Mouse (Mus musculus): ENCODE data around the gene 1700001P01Rik. TPM values are rescaled to one million over a fixed set of nuclear protein-coding genes. Genes with fewer than 3 reads are reported as not detected.

The 1700001P01Rik gene
- polyA plus RNA-seq, 2 experiments: 0.08 TPM; not detected in 1

- H3K4me1 ChIP-seq (replicated peaks; ENCODE audit: control insufficient read depth in 2 of 2, insufficient read depth in 2 of 2, low read length in 1 of 2): peaks cover 11 to 39% of the 10 kb centered on the region in 2 experiments
These were observed 45.8 kb upstream of the 1700001P01Rik start for GRCm38 (mm10) chr11:97821401-97822064.

GRCm38 (mm10) chr11:97820840-97821239, 45.1 kb upstream of the 1700001P01Rik start:
- ATAC-seq (ENCODE audit: insufficient read depth): peak; percentile 51; the same call in 1 of the 2 replicates
- no peaks in the 10 kb centered on the region for H3K9me3 ChIP-seq (ENCODE audit: control insufficient read depth, low read length)
- peaks cover 11 to 39% of the 10 kb centered on the region in 2 experiments for H3K4me1 ChIP-seq (replicated peaks; ENCODE audit: control insufficient read depth in 2 of 2, insufficient read depth in 2 of 2, low read length in 1 of 2)
- no peak for TF ChIP-seq CTCF (IDR thresholded peaks at IDR 0.05; ENCODE audit: low read depth)
- TF ChIP-seq EP300 (IDR thresholded peaks at IDR 0.05; ENCODE audit: low read depth): no peak
- no peak overlapping the region for H3K27ac ChIP-seq
- no peaks in the 10 kb centered on the region for H3K36me3 ChIP-seq (replicated peaks; ENCODE audit: control insufficient read depth, insufficient read depth, low read depth)
- no peaks in the 10 kb centered on the region for H3K27me3 ChIP-seq (ENCODE audit: control insufficient read depth, insufficient read depth, low read length)
- H3K4me2 ChIP-seq (ENCODE audit: low read depth): no peak overlapping the region
- H3K9ac ChIP-seq (replicated peaks): no peak overlapping the region
- 48% methylated on average over 4 of the region's 4 CpGs for WGBS (ENCODE audit: insufficient replicate concordance)
- no peak overlapping the region for H3K4me3 ChIP-seq (ENCODE audit: insufficient read depth in 1 of 2, low read depth in 2 of 2, low read length in 2 of 2)
- no peak for DNase-seq (ENCODE audit: low read depth in 3 of 3, low spot score in 3 of 3)

More at GRCm38 (mm10) chr11:97821401-97822064, 45.8 kb upstream of the 1700001P01Rik start:
- H3K27ac ChIP-seq: no peak overlapping the region
- H3K4me3 ChIP-seq (ENCODE audit: insufficient read depth in 1 of 2, low read depth in 2 of 2, low read length in 2 of 2): no peak overlapping the region
- DNase-seq (ENCODE audit: low read depth in 3 of 3, low spot score in 3 of 3): no peak
- TF ChIP-seq EP300 (IDR thresholded peaks at IDR 0.05; ENCODE audit: low read depth) (no peak), CTCF (IDR thresholded peaks at IDR 0.05; ENCODE audit: low read depth) (no peak)
- no peaks in the 10 kb centered on the region for H3K27me3 ChIP-seq (ENCODE audit: control insufficient read depth, insufficient read depth, low read length)
- ATAC-seq (ENCODE audit: insufficient read depth): no peak
- H3K4me2 ChIP-seq (ENCODE audit: low read depth): no peak overlapping the region
- H3K9me3 ChIP-seq (ENCODE audit: control insufficient read depth, low read length): no peaks in the 10 kb centered on the region
- H3K36me3 ChIP-seq (replicated peaks; ENCODE audit: control insufficient read depth, insufficient read depth, low read depth): no peaks in the 10 kb centered on the region
- WGBS (ENCODE audit: insufficient replicate concordance): 75% methylated on average over 8 of the region's 8 CpGs
- H3K9ac ChIP-seq (replicated peaks): no peak overlapping the region

- Histone ChIP-seq H3K36me3 (replicated peaks; ENCODE audit: control insufficient read depth, insufficient read depth, low read depth) (no peaks in the 10 kb centered on the region), H3K4me3 (ENCODE audit: insufficient read depth in 1 of 2, low read depth in 2 of 2, low read length in 2 of 2) (no peak overlapping the region), H3K9ac (replicated peaks) (no peak overlapping the region), H3K27ac (no peak overlapping the region), H3K4me1 (replicated peaks; ENCODE audit: control insufficient read depth in 2 of 2, insufficient read depth in 2 of 2, low read length in 1 of 2) (peaks cover 11 to 36% of the 10 kb centered on the region in 2 experiments), H3K9me3 (ENCODE audit: control insufficient read depth, low read length) (no peaks in the 10 kb centered on the region), H3K4me2 (ENCODE audit: low read depth) (no peak overlapping the region), H3K27me3 (ENCODE audit: control insufficient read depth, insufficient read depth, low read length) (no peaks in the 10 kb centered on the region)
- DNase-seq (ENCODE audit: low read depth in 3 of 3, low spot score in 3 of 3): no peak
- 58% methylated on average over 5 of the region's 5 CpGs for WGBS (ENCODE audit: insufficient replicate concordance)
- ATAC-seq (ENCODE audit: insufficient read depth): no peak
- no peak for TF ChIP-seq CTCF (IDR thresholded peaks at IDR 0.05; ENCODE audit: low read depth)
- no peak for TF ChIP-seq EP300 (IDR thresholded peaks at IDR 0.05; ENCODE audit: low read depth)
These were observed 44.2 kb upstream of the 1700001P01Rik start for GRCm38 (mm10) chr11:97819923-97820322.

GRCm38 (mm10) chr11:97819102-97819501, 43.4 kb upstream of the 1700001P01Rik start:
- H3K27me3 ChIP-seq (ENCODE audit: control insufficient read depth, insufficient read depth, low read length): no peaks in the 10 kb centered on the region
- whole genome bisulfite sequencing (ENCODE audit: insufficient replicate concordance): 62% methylated on average over 4 of the region's 4 CpGs
- TF ChIP-seq CTCF (IDR thresholded peaks at IDR 0.05; ENCODE audit: low read depth) (no peak), EP300 (IDR thresholded peaks at IDR 0.05; ENCODE audit: low read depth) (no peak)
- H3K9me3 ChIP-seq (ENCODE audit: control insufficient read depth, low read length): no peaks in the 10 kb centered on the region
- DNase-seq (ENCODE audit: low read depth in 3 of 3, low spot score in 3 of 3) (no peak), ATAC-seq (ENCODE audit: insufficient read depth) (no peak)
- H3K27ac ChIP-seq: no peak overlapping the region
- H3K36me3 ChIP-seq (replicated peaks; ENCODE audit: control insufficient read depth, insufficient read depth, low read depth): no peaks in the 10 kb centered on the region
- no peak overlapping the region for H3K4me3 ChIP-seq (ENCODE audit: insufficient read depth in 1 of 2, low read depth in 2 of 2, low read length in 2 of 2)
- H3K4me1 ChIP-seq (replicated peaks; ENCODE audit: control insufficient read depth in 2 of 2, insufficient read depth in 2 of 2, low read length in 1 of 2): peaks cover 11 to 36% of the 10 kb centered on the region in 2 experiments
- no peak overlapping the region for H3K4me2 ChIP-seq (ENCODE audit: low read depth)
- H3K9ac ChIP-seq (replicated peaks): no peak overlapping the region

GRCm38 (mm10) chr11:97818571-97818970, 42.9 kb upstream of the 1700001P01Rik start:
- ATAC-seq (ENCODE audit: insufficient read depth): no peak
- H3K4me2 ChIP-seq (ENCODE audit: low read depth): no peak overlapping the region
- no peak for TF ChIP-seq CTCF (IDR thresholded peaks at IDR 0.05; ENCODE audit: low read depth)
- TF ChIP-seq EP300 (IDR thresholded peaks at IDR 0.05; ENCODE audit: low read depth): no peak
- no peaks in the 10 kb centered on the region for H3K9me3 ChIP-seq (ENCODE audit: control insufficient read depth, low read length)
- no peak for DNase-seq (ENCODE audit: low read depth in 3 of 3, low spot score in 3 of 3)
- no peak overlapping the region for H3K27ac ChIP-seq
- H3K27me3 ChIP-seq (ENCODE audit: control insufficient read depth, insufficient read depth, low read length): no peaks in the 10 kb centered on the region
- no peak overlapping the region for H3K9ac ChIP-seq (replicated peaks)
- peaks cover 11 to 36% of the 10 kb centered on the region in 2 experiments for H3K4me1 ChIP-seq (replicated peaks; ENCODE audit: control insufficient read depth in 2 of 2, insufficient read depth in 2 of 2, low read length in 1 of 2)
- H3K36me3 ChIP-seq (replicated peaks; ENCODE audit: control insufficient read depth, insufficient read depth, low read depth): no peaks in the 10 kb centered on the region
- no peak overlapping the region for H3K4me3 ChIP-seq (ENCODE audit: insufficient read depth in 1 of 2, low read depth in 2 of 2, low read length in 2 of 2)
- WGBS (ENCODE audit: insufficient replicate concordance): 19% methylated on average over 4 of the region's 4 CpGs

Measured in liver, embryonic 14.5 days (tissue).